Mouse (Mus musculus): ENCODE results near the gene Car9.

- TF ChIP-seq NELFE (IDR thresholded peaks at IDR 0.05; ENCODE audit: low read depth, low read length) = no peak
- TF ChIP-seq MAZ (IDR thresholded peaks at IDR 0.05; ENCODE audit: low read depth, low read length) = no peak
- no peak for TF ChIP-seq NRF1 (IDR thresholded peaks at IDR 0.05; ENCODE audit: low read depth, low read length)
- peak; percentile 50; the same call in 1 of the 2 replicates for TF ChIP-seq TCF12 (IDR thresholded peaks at IDR 0.05; ENCODE audit: low read depth, low read length)
- TF ChIP-seq CTCF (conservative IDR thresholded peaks at IDR 0.05 in 1 of 2, IDR thresholded peaks at IDR 0.05 in 1 of 2; ENCODE audit: low read depth in 2 of 2, low read length in 2 of 2) = no peak
- TF ChIP-seq JUN (IDR thresholded peaks at IDR 0.05; ENCODE audit: insufficient read depth, low read depth, low read length) = no peak
- no peak for TF ChIP-seq TBP (conservative IDR thresholded peaks at IDR 0.05; ENCODE audit: low read depth, low read length)
- no peak for TF ChIP-seq ZC3H11A (IDR thresholded peaks at IDR 0.05; ENCODE audit: low read depth, low read length)
These were observed 33.1 kb upstream of the Car9 start for GRCm38 (mm10) chr4:43473636-43474035.

Data from CH12.LX (cell line).